Mouse (Mus musculus): ENCODE data around the gene Tmem270. TPM values are rescaled to one million over a fixed set of nuclear protein-coding genes. Genes with fewer than 3 reads are reported as not detected.

Gene Tmem270
- polyA plus RNA-seq, 1 experiment from 2014 or later, result not detected

- WGBS, result 71% methylated on average over 8 of the region's 8 CpGs
These were observed 4.9 kb downstream of the Tmem270 start for GRCm38 (mm10) chr5:134901644-134902027.

GRCm38 (mm10) chr5:134901012-134901643 is 5.4 kb downstream of the Tmem270 start:
- Histone ChIP-seq H3K4me2 (no peak overlapping the region), H3K27me3 (replicated peaks) (no peaks in the 10 kb centered on the region), H3K27ac (replicated peaks) (no peak overlapping the region), H3K4me3 (replicated peaks) (no peak overlapping the region), H3K9me3 (replicated peaks) (no peaks in the 10 kb centered on the region), H3K9ac (replicated peaks) (no peak overlapping the region), H3K4me1 (peaks cover 4% of the 10 kb centered on the region), H3K36me3 (no peaks in the 10 kb centered on the region)
- ATAC-seq (ENCODE audit: low FRiP score), result no peak
- 41% methylated on average over 12 of the region's 12 CpGs for WGBS

More at GRCm38 (mm10) chr5:134901644-134902027, 4.9 kb downstream of the Tmem270 start:
- ATAC-seq (ENCODE audit: low FRiP score), result no peak
- Histone ChIP-seq H3K9ac (replicated peaks) (no peak overlapping the region), H3K27ac (replicated peaks) (no peak overlapping the region), H3K9me3 (replicated peaks) (no peaks in the 10 kb centered on the region), H3K4me3 (replicated peaks) (no peak overlapping the region), H3K36me3 (no peaks in the 10 kb centered on the region), H3K4me1 (peaks cover 4% of the 10 kb centered on the region), H3K4me2 (no peak overlapping the region), H3K27me3 (replicated peaks) (no peaks in the 10 kb centered on the region)

GRCm38 (mm10) chr5:134897596-134897995 is 8.9 kb downstream of the Tmem270 start:
- no peak for ATAC-seq (ENCODE audit: low FRiP score)
- no peaks in the 10 kb centered on the region for H3K27me3 ChIP-seq (replicated peaks)
- no peak overlapping the region for H3K4me2 ChIP-seq
- no peak overlapping the region for H3K27ac ChIP-seq (replicated peaks)
- no peaks in the 10 kb centered on the region for H3K9me3 ChIP-seq (replicated peaks)
- no peaks in the 10 kb centered on the region for H3K36me3 ChIP-seq
- 64% methylated on average over 17 of the region's 17 CpGs for WGBS
- no peak overlapping the region for H3K4me3 ChIP-seq (replicated peaks)
- H3K9ac ChIP-seq (replicated peaks), result no peak overlapping the region
- peaks cover 6% of the 10 kb centered on the region for H3K4me1 ChIP-seq

- WGBS, result 78% methylated on average over 8 of the region's 8 CpGs
- Histone ChIP-seq H3K4me2 (no peak overlapping the region), H3K27me3 (replicated peaks) (no peaks in the 10 kb centered on the region)
These were observed 9.6 kb downstream of the Tmem270 start for GRCm38 (mm10) chr5:134896965-134897364.

GRCm38 (mm10) chr5:134895291-134895690 is 11.2 kb downstream of the Tmem270 start:
- Histone ChIP-seq H3K4me1 (0 out of 2 replicates have a peak, but pooled peaks cover 2% of the 10 kb centered on the region), H3K4me3 (replicated peaks) (no peak overlapping the region), H3K27me3 (replicated peaks) (no peaks in the 10 kb centered on the region), H3K9ac (replicated peaks) (no peak overlapping the region), H3K9me3 (replicated peaks) (no peaks in the 10 kb centered on the region), H3K4me2 (no peak overlapping the region), H3K27ac (replicated peaks) (no peak overlapping the region), H3K36me3 (no peaks in the 10 kb centered on the region)
- WGBS, result 66% methylated on average over 8 of the region's 8 CpGs
- ATAC-seq (ENCODE audit: low FRiP score), result no peak

More at GRCm38 (mm10) chr5:134896965-134897364, 9.6 kb downstream of the Tmem270 start:
- H3K9me3 ChIP-seq (replicated peaks), result no peaks in the 10 kb centered on the region
- no peak overlapping the region for H3K4me3 ChIP-seq (replicated peaks)
- H3K4me1 ChIP-seq, result peaks cover 6% of the 10 kb centered on the region
- no peak for ATAC-seq (ENCODE audit: low FRiP score)
- no peaks in the 10 kb centered on the region for H3K36me3 ChIP-seq
- H3K9ac ChIP-seq (replicated peaks), result no peak overlapping the region
- no peak overlapping the region for H3K27ac ChIP-seq (replicated peaks)

GRCm38 (mm10) chr5:134892717-134893116 is 13.8 kb downstream of the Tmem270 start:
- H3K9me3 ChIP-seq (replicated peaks), result no peaks in the 10 kb centered on the region
- 83% methylated on average over 5 of the region's 5 CpGs for WGBS
- H3K4me3 ChIP-seq (replicated peaks), result no peak overlapping the region
- H3K4me1 ChIP-seq, result 0 out of 2 replicates have a peak, but pooled peaks cover 2% of the 10 kb centered on the region
- no peak overlapping the region for H3K27ac ChIP-seq (replicated peaks)
- ATAC-seq (ENCODE audit: low FRiP score), result no peak
- no peak overlapping the region for H3K9ac ChIP-seq (replicated peaks)
- H3K27me3 ChIP-seq (replicated peaks), result no peaks in the 10 kb centered on the region
- no peaks in the 10 kb centered on the region for H3K36me3 ChIP-seq
- no peak overlapping the region for H3K4me2 ChIP-seq

- Histone ChIP-seq H3K9me3 (replicated peaks) (no peaks in the 10 kb centered on the region), H3K4me1 (0 out of 2 replicates have a peak, but pooled peaks cover 2% of the 10 kb centered on the region), H3K9ac (replicated peaks) (no peak overlapping the region), H3K27me3 (replicated peaks) (no peaks in the 10 kb centered on the region), H3K27ac (replicated peaks) (no peak overlapping the region), H3K4me3 (replicated peaks) (no peak overlapping the region), H3K4me2 (no peak overlapping the region), H3K36me3 (no peaks in the 10 kb centered on the region)
- WGBS, result 69% methylated on average over 8 of the region's 8 CpGs
- no peak for ATAC-seq (ENCODE audit: low FRiP score)
These were observed 15.0 kb downstream of the Tmem270 start for GRCm38 (mm10) chr5:134891552-134891951.

GRCm38 (mm10) chr5:134890601-134891054 is 15.9 kb downstream of the Tmem270 start:
- H3K9me3 ChIP-seq (replicated peaks), result no peaks in the 10 kb centered on the region
- no peak overlapping the region for H3K4me2 ChIP-seq
- no peak overlapping the region for H3K9ac ChIP-seq (replicated peaks)
- no peak for ATAC-seq (ENCODE audit: low FRiP score)
- H3K27me3 ChIP-seq (replicated peaks), result no peaks in the 10 kb centered on the region
- 0 out of 2 replicates have a peak, but pooled peaks cover 2% of the 10 kb centered on the region for H3K4me1 ChIP-seq
- H3K36me3 ChIP-seq, result no peaks in the 10 kb centered on the region
- WGBS, result 86% methylated on average over 6 of the region's 6 CpGs
- no peak overlapping the region for H3K4me3 ChIP-seq (replicated peaks)
- no peak overlapping the region for H3K27ac ChIP-seq (replicated peaks)

- no peaks in the 10 kb centered on the region for H3K9me3 ChIP-seq (replicated peaks)
- no peak overlapping the region for H3K27ac ChIP-seq (replicated peaks)
- no peak overlapping the region for H3K4me2 ChIP-seq
- no peak for ATAC-seq (ENCODE audit: low FRiP score)
- no peaks in the 10 kb centered on the region for H3K4me1 ChIP-seq
- no peak overlapping the region for H3K9ac ChIP-seq (replicated peaks)
- no peak overlapping the region for H3K4me3 ChIP-seq (replicated peaks)
- 87% methylated on average over 7 of the region's 7 CpGs for WGBS
- no peaks in the 10 kb centered on the region for H3K27me3 ChIP-seq (replicated peaks)
- H3K36me3 ChIP-seq, result no peaks in the 10 kb centered on the region
These were observed 18.0 kb downstream of the Tmem270 start for GRCm38 (mm10) chr5:134888505-134888904.

GRCm38 (mm10) chr5:134887447-134888335 is 18.8 kb downstream of the Tmem270 start:
- 59% methylated on average over 18 of the region's 18 CpGs for WGBS

GRCm38 (mm10) chr5:134883077-134883476 is 23.5 kb downstream of the Tmem270 start:
- no peak for ATAC-seq (ENCODE audit: low FRiP score)
- H3K9me3 ChIP-seq (replicated peaks), result no peaks in the 10 kb centered on the region
- H3K9ac ChIP-seq (replicated peaks), result no peak overlapping the region
- WGBS, result 84% methylated on average over 3 of the region's 3 CpGs
- H3K36me3 ChIP-seq, result no peaks in the 10 kb centered on the region
- no peak overlapping the region for H3K4me3 ChIP-seq (replicated peaks)
- no peaks in the 10 kb centered on the region for H3K4me1 ChIP-seq
- no peak overlapping the region for H3K4me2 ChIP-seq
- no peaks in the 10 kb centered on the region for H3K27me3 ChIP-seq (replicated peaks)
- no peak overlapping the region for H3K27ac ChIP-seq (replicated peaks)

More at GRCm38 (mm10) chr5:134887447-134888335, 18.8 kb downstream of the Tmem270 start:
- no peak overlapping the region for H3K4me3 ChIP-seq (replicated peaks)
- ATAC-seq (ENCODE audit: low FRiP score), result no peak
- no peak overlapping the region for H3K27ac ChIP-seq (replicated peaks)
- no peaks in the 10 kb centered on the region for H3K4me1 ChIP-seq
- H3K4me2 ChIP-seq, result no peak overlapping the region
- H3K9me3 ChIP-seq (replicated peaks), result no peaks in the 10 kb centered on the region
- no peaks in the 10 kb centered on the region for H3K36me3 ChIP-seq
- no peaks in the 10 kb centered on the region for H3K27me3 ChIP-seq (replicated peaks)
- H3K9ac ChIP-seq (replicated peaks), result no peak overlapping the region

GRCm38 (mm10) chr5:134876801-134877200 is 29.7 kb downstream of the Tmem270 start:
- Histone ChIP-seq H3K4me1 (no peaks in the 10 kb centered on the region), H3K9ac (replicated peaks) (no peak overlapping the region), H3K9me3 (replicated peaks) (no peaks in the 10 kb centered on the region), H3K27me3 (replicated peaks) (no peaks in the 10 kb centered on the region), H3K27ac (replicated peaks) (no peak overlapping the region), H3K4me2 (no peak overlapping the region), H3K4me3 (replicated peaks) (no peak overlapping the region), H3K36me3 (no peaks in the 10 kb centered on the region)
- ATAC-seq (ENCODE audit: low FRiP score), result no peak
- WGBS, result 83% methylated on average over 10 of the region's 10 CpGs
